Mouse (Mus musculus) C2C12 (cell line): ENCODE results near the gene Fbxw9.

ENCODE experiments used
- CEBPB ChIP-seq: IDR thresholded peaks from one replicate; pipeline ENCODE4 v1.6.1; 2011; ENCODE audit warnings: low read depth, mild to moderate bottlenecking, control low read depth, moderate library complexity
- CTCF ChIP-seq: IDR thresholded peaks from one replicate; pipeline ENCODE4 v1.5.1; 2011; ENCODE audit not compliant: control insufficient read depth, insufficient read depth, insufficient read length
- FOSL1 ChIP-seq: IDR thresholded peaks from one replicate; pipeline ENCODE4 v1.8.0; 2011; ENCODE audit warnings: mild to moderate bottlenecking, low read length; ENCODE audit not compliant: poor library complexity, insufficient read depth, severe bottlenecking
- MAX ChIP-seq: IDR thresholded peaks from one replicate; pipeline ENCODE4 v1.6.1; 2011; ENCODE audit warnings: mild to moderate bottlenecking, control low read depth
- MYOG ChIP-seq: IDR thresholded peaks from one replicate; pipeline ENCODE4 v1.6.1; 2011; ENCODE audit not compliant: control insufficient read depth, insufficient read length; ENCODE audit errors: extremely low read depth
- USF1 ChIP-seq: IDR thresholded peaks from one replicate; pipeline ENCODE4 v1.6.1; 2011; ENCODE audit warnings: low read depth, mild to moderate bottlenecking, control low read depth, moderate library complexity

GRCm38 (mm10) chr8:85011242-85011641, 48.6 kb upstream of the Fbxw9 start:
- TF ChIP-seq CTCF (no peak), FOSL1 (no peak), MAX (no peak), CEBPB (no peak), USF1 (no peak), MYOG (no peak)
